Mouse (Mus musculus): Measurements from ENCODE around the gene Ttc7b. TPM values are rescaled to one million over a fixed set of nuclear protein-coding genes. Genes with fewer than 3 reads are reported as not detected.
A peak's percentile ranks its signal among the peaks of the same experiment; 100 is the strongest.

Ttc7b gene
- 10 to 100 TPM; 75.9 to 82.8 TPM for total RNA-seq (2021)
- long read RNA-seq, experiment 1, transcript Ttc7b-201 (20 exons, 3,446 nt) = major isoform, 38 of 64 reads
- long read RNA-seq, experiment 1, partial matches to known transcripts = 14 of 64 reads
- long read RNA-seq, experiment 1, other reads (novel, unspliced or antisense) = 12 of 64 reads
- long read RNA-seq, experiment 2, transcript Ttc7b-201 (20 exons, 3,446 nt) = major isoform, 17 of 29 reads
- long read RNA-seq, experiment 2, partial matches to known transcripts = 5 of 29 reads
- long read RNA-seq, experiment 2, other reads (novel, unspliced or antisense) = 7 of 29 reads

- DNase-seq = peak; percentile 74 to 87
Observed at GRCm38 (mm10) chr12:100520794-100521186, at the start of gene Ttc7b. TSS of gene Ttc7b (minus strand) at chr12:100520826.

- no peak for DNase-seq
Observed at GRCm38 (mm10) chr12:100568831-100569230, 48.2 kb upstream of the Ttc7b start.

DNA sequence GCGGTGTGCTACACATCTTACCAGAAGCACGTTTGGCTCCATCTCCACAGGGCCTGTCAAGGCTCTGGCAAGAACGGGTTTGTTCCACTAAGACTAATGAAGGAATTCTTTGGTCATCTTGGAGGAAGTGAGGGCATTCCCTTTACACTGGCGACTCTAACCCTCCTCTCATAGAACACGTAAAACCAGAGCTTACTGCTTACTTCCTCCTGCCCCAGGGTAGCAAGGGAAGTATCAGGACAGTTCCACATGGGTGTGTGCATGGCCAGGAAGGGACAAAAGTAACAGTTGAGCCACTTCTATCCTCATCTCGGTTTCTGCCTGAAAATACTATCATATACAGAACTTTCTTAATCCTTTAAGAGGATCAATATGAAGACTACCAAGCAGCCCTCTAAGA is 47.5 kb upstream of the Ttc7b start:
- no peak for DNase-seq

DNA sequence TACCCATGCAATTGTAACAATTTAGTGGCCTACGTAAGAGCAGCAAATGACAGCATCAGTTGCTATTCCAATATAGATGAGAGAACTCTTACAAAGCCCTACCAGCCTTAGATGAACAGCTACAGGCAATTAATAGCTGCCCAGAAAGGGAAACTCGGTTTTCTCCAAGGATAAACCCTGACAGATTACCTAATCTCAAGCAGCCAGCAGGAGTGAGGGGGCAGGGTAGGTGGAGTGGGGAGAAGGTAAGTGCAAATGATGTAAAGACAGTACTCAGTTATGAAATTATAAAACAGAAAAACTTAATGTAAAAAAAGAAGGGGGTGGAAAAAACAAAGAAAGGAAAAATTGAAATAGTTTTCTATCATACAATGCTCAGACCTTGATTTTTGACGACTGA is 47.0 kb upstream of the Ttc7b start:
- DNase-seq = no peak

DNA sequence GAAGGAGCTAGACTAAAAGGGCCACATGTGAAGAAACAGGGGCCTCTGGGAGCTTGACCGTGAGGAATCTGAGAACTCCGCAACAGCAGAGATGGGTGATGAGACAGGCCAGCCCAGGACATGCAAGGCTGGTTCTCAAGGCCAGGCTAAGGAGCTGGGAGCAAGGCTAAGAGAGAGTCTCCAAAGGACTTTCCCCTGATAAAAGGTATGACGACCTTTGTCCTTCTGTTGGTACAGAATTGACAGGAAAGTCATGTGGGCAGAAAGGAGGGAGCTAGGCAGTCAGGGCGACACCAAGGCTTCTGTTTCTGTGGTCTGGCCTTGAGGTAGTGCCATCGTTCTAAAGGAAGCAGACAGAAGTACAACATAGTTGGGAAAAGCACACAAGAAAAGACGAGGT is 33.0 kb upstream of the Ttc7b start:
- DNase-seq = no peak

- DNase-seq = no peak
Observed at GRCm38 (mm10) chr12:100551972-100552371, 31.3 kb upstream of the Ttc7b start.

- DNase-seq = no peak
Observed at GRCm38 (mm10) chr12:100544194-100544567, 23.6 kb upstream of the Ttc7b start.

DNA sequence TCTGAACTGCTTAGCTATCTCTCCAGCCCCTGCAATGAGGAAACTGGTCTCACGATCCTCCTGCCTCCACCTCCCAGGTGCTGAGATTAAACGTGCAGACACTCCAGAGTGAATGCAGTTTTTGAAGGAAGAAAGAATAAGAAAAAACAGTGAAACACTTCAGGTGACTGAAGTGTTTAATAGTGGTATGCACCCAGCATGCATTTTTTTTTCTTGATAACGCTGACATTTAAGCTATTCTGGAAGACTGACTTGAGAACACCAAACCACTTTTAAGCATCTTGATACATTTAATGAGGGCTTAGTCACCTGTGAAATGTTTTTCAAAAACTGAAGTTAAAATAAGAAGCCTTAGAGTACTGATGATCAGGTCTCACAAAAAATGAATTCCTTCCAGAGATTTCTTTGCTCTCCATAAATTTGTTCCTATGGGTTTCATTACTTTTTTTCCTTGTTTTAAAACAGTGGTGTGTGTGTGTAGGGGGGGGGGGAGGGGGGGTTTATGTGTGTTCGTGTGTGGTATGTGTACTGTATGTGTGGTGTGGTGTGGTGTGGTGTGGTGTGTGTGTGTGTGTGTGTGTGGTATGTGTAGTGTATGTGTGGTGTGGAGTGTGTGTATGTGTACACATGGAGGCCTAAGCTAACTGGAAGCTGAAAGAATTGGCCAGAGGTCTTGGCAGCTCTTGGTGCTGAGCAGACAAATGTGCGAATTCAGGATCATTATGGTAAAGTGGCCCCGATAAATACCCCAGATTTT is 23.0 kb upstream of the Ttc7b start:
- DNase-seq = no peak

DNA sequence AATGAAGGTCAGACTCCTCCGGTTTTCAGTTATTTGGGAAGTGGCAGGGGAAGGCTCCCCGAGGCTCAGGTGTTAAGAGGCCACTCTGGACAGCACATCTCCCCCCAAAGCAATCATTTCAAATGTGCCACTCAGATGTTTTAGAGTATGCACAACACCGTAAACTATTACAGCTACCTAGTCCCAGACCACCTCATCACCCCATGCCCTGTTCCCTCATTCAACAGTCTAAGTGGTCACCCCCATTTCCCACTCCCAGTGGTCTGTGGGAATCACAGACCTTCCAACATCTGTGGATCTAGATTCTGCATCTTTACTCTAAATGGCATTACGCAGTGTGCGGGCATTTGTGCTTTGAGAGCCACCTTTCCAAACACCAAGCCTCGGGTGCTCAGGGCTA is 21.9 kb upstream of the Ttc7b start:
- DNase-seq = no peak

- no peak for DNase-seq
Observed at GRCm38 (mm10) chr12:100542076-100542475, 21.4 kb upstream of the Ttc7b start.

- DNase-seq = peak in 1 of 2 experiments; percentile 38
Observed at GRCm38 (mm10) chr12:100539158-100539714, 18.6 kb upstream of the Ttc7b start.

GRCm38 (mm10) chr12:100538445-100539157 is 18.0 kb upstream of the Ttc7b start:
- peak; percentile 39 to 53 for DNase-seq

GRCm38 (mm10) chr12:100537091-100537490 is 16.5 kb upstream of the Ttc7b start:
- DNase-seq = no peak

GRCm38 (mm10) chr12:100535028-100535427 is 14.4 kb upstream of the Ttc7b start:
- DNase-seq = no peak

DNA sequence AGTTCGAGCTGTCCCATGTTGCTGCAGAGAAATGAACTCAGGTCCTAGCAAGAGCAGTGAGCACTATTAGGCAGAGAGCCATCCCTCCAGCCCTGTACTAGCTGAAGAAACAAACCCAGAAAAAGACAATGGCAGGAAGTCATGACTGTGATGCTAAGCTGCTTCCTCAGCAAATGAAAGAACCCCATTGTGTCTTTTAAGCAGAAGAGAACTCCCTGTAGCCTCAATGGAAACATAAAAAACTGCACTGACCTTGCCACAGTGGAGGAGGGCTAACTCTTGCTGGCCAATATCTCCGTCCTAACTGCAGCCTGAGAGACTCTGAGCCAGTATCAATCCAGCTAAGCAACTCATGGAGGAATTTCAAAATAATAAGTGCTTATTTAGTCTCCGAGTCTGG is 13.4 kb upstream of the Ttc7b start:
- DNase-seq = no peak

- no peak for DNase-seq
Observed at GRCm38 (mm10) chr12:100533209-100533608, 12.6 kb upstream of the Ttc7b start.

GRCm38 (mm10) chr12:100531740-100532139 is 11.1 kb upstream of the Ttc7b start:
- DNase-seq = no peak

- DNase-seq = no peak
Observed at GRCm38 (mm10) chr12:100530871-100531270, 10.2 kb upstream of the Ttc7b start.

- DNase-seq = no peak
Observed at GRCm38 (mm10) chr12:100529651-100530050, 9.0 kb upstream of the Ttc7b start.

- peak; percentile 89 to 92 for DNase-seq
Observed at GRCm38 (mm10) chr12:100529172-100529571, 8.5 kb upstream of the Ttc7b start.

DNA sequence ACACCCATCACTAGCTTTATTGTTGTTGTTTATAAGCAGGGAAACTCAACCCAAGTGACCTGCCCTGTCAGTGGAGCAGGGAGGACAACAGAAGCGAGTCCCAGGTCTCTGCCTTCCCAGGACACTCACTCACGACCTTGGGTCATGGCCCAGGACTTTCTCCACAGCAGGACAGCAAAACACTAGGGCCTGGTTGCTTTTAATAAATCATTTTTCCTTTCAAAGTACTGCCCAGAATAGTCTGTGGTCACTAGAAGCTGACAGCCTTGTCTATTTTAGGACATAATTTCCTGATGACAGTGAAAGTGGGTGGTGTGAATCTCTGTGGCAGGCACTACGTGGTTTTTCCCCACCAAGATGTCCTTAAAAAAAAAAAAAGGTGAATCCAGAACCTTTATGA is 7.6 kb upstream of the Ttc7b start:
- peak; percentile 71 to 75 for DNase-seq

DNA sequence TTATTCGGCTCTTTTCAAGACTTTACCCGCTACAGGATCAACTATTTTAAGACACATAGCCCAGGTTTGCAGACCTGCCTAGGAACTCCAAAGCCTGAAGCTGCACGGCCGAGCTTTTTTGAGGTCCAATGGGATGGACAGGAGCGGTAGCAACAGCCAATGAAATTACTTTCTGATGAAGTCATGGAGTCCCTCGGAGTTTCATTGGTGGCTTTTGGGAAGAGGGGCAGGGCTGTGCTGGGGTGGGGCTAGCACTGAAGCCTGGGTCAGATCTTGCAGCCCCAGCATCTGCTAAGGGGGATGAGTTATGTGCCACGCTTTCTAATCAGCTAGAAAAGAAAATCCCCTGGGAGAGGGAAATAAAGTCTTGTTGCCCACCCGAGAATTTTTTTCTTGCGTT is 7.1 kb upstream of the Ttc7b start:
- peak; percentile 65 to 77 for DNase-seq

DNA sequence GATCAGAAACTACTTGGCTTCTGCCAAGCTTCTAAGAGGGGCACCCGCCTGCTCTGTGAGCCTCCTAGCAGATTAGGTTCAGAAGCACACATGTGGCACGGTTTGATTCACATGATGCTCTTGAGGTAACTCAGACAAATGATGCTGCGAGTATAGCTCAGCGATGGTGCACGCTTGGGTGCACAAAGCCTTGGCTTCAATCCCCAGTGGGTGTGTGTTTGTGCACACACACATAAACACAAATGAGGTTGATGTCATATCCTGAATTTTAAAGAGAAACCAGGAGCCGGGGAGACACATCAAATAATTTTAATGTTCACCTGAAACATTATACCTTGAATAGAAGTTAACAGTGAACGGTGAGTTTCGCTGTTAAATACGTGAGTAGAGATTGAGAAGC is 6.6 kb upstream of the Ttc7b start:
- DNase-seq = no peak
